ENCODE assay signal across 15 mouse cellular contexts in the genomic region with DNA sequence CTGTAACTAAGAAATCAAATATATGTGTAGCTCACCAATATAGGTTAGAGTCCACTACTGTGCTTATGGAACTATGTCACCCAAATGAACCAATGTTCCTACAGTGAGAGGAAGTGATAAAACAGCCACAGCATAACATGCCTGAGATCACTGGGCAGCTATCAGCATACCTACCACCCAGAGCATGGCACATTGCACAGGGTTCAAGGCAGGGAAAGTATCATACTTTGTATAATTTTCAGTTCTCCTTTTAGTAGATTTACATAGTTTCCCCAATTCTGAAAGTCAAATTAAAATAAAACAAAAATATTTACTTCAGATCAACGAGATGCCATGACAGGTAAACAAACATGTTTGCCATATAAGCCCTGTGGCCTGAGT.
"Had no signal": no experiment of that assay in that cellular context is flagged by ENCODE, and none has a peak within 500 bp of the region (broad histone marks: within the 10 kb centered on the region; RNA-seq: fewer than 3 reads in every experiment).

No protein-coding gene starts in this region.

- H3K4me3 ChIP-seq: kidney, embryonic 15.5 days; left cerebral cortex, adult 2 months; liver, embryonic 13.5 days; midbrain, embryonic 12.5 days; neural tube, embryonic 12.5 days had no signal

- DNase-seq: kidney, adult 11 months; kidney, adult 8-10 months; kidney, postnatal 10 days; kidney, postnatal 36 days; layer of hippocampus, postnatal 36 days; liver, embryonic 13.5 days; lung, adult 2 months; lung, postnatal 14 days; lung, postnatal 4 days; thymus, adult 18-20 months; thymus, postnatal 36 days had no signal

- H3K27me3 ChIP-seq: kidney, embryonic 15.5 days; liver, embryonic 13.5 days; midbrain, embryonic 12.5 days; neural tube, embryonic 12.5 days had no signal

- H3K9ac ChIP-seq: kidney, embryonic 15.5 days; liver, embryonic 13.5 days; midbrain, embryonic 12.5 days; neural tube, embryonic 12.5 days had no signal

- H3K27ac ChIP-seq: kidney, embryonic 15.5 days; left cerebral cortex, adult 2 months; liver, embryonic 13.5 days; midbrain, embryonic 12.5 days; neural tube, embryonic 12.5 days had no signal

- H3K4me1 ChIP-seq: liver, embryonic 13.5 days; midbrain, embryonic 12.5 days; neural tube, embryonic 12.5 days had no signal
